Mouse (Mus musculus) brown adipose tissue, adult 24 weeks (tissue): ENCODE results near the gene Prm1. TPM values are rescaled to one million over a fixed set of nuclear protein-coding genes. Genes with fewer than 3 reads are reported as not detected.

Source experiments
- H3K27ac ChIP-seq: fragments of 200-500 bp; replicated peaks from 2 replicates; pipeline ENCODE4 v1.5.1; 2012; ENCODE audit warnings: low read depth, mild to moderate bottlenecking, low read length
- H3K4me1 ChIP-seq: fragments of 200-500 bp; 2 replicates; pipeline ENCODE4 v1.6.1; 2012; ENCODE audit warnings: low read length, mixed read lengths; ENCODE audit not compliant: control insufficient read depth, insufficient read depth, insufficient read length
- H3K4me3 ChIP-seq: fragments of 200-500 bp; 2 replicates; pipeline ENCODE4 v1.5.1; 2012; ENCODE audit warnings: low read depth, mild to moderate bottlenecking, low read length, moderate library complexity; ENCODE audit not compliant: insufficient read depth
- polyA plus RNA-seq: library from polyadenylated mRNA; stranded (reverse); fragments of >200 nt; gene quantifications from 2 replicates; pipeline ENCODE4 v1.2.4, GENCODE M21; 2012; ENCODE audit not compliant: missing spikeins, insufficient read depth, insufficient read length

Gene Prm1
- polyA plus RNA-seq, 1 experiment: not detected

GRCm38 (mm10) chr16:10761182-10761581, 44.5 kb downstream of the Prm1 start:
- Histone ChIP-seq H3K27ac (no peak overlapping the region), H3K4me3 (no peak overlapping the region), H3K4me1 (peaks cover 5% of the 10 kb centered on the region)

- Histone ChIP-seq H3K4me1 (peaks cover 2% of the 10 kb centered on the region; the same call in 1 of the 2 replicates), H3K4me3 (no peak overlapping the region), H3K27ac (no peak overlapping the region)
These were observed 49.5 kb downstream of the Prm1 start for GRCm38 (mm10) chr16:10756168-10756567.

- H3K27ac ChIP-seq: no peak overlapping the region
- no peak overlapping the region for H3K4me3 ChIP-seq
- H3K4me1 ChIP-seq: no peaks in the 10 kb centered on the region
These were observed 50.9 kb downstream of the Prm1 start for GRCm38 (mm10) chr16:10754521-10755296.

DNA sequence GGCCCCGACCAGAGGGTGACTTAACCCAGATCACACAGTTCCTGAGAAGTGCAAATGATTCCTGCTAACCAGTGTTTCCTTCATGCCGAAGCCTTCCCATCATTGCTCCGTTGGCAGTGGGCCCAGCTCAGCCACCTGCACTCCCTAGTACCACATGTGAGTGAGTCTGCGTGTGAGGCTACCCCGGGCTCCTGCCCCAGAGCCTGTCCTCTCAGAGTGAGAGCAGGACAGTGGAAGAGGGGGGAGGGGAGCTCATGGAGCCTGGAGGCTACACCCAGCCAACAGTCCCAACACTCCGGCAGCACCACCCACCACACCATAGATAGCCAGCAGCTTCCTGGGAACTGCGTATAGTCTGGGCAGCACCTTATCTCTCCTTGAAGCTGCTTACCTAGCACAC, 55.8 kb downstream of the Prm1 start:
- Histone ChIP-seq H3K4me1 (no peaks in the 10 kb centered on the region), H3K4me3 (no peak overlapping the region), H3K27ac (no peak overlapping the region)

DNA sequence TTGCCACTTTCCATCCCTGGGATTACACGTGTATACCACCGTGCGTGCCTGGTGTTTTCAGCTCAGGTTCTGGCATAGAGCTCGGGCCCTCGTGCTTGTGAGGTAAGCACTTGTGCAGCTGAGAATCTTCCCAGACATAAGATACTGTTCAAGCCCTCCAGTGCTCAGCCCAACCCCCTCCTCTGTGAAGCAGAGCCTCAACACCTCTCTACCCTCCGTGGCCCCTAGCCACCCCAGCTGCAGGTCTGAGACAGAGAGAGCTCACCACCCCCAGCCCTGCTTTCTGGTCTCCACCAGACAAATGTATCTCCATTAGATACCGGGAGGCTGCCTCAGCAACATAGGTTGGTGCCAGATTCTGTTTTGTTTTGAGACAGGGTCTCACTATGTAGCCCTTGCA, 56.4 kb downstream of the Prm1 start:
- Histone ChIP-seq H3K27ac (no peak overlapping the region), H3K4me1 (no peaks in the 10 kb centered on the region), H3K4me3 (no peak overlapping the region)

Other genes with a start within 250 kb of the Prm1 start
- gene Socs1, start 20.3 kb downstream of the Prm1 start, polyA plus RNA-seq: 0.54 TPM in 1 of 2 replicates, not detected in the other
- not detected in 2 replicates for gene Tnp2, start 17.2 kb downstream of the Prm1 start, polyA plus RNA-seq
- not detected in 2 replicates for gene Prm3, start 14.9 kb downstream of the Prm1 start, polyA plus RNA-seq
- not detected in 2 replicates for gene Prm2, start 9.7 kb downstream of the Prm1 start, polyA plus RNA-seq
- not detected in 2 replicates for gene Gm11172, start 7.1 kb upstream of the Prm1 start, polyA plus RNA-seq
- gene Rmi2, start 29.2 kb upstream of the Prm1 start, polyA plus RNA-seq: not detected in 2 replicates